Mouse (Mus musculus): ENCODE results near the gene Cutal. TPM values are rescaled to one million over a fixed set of nuclear protein-coding genes. Genes with fewer than 3 reads are reported as not detected.

Gene Cutal
- polyA plus RNA-seq, 1 experiment from 2014 or later: 0.57 TPM

DNA sequence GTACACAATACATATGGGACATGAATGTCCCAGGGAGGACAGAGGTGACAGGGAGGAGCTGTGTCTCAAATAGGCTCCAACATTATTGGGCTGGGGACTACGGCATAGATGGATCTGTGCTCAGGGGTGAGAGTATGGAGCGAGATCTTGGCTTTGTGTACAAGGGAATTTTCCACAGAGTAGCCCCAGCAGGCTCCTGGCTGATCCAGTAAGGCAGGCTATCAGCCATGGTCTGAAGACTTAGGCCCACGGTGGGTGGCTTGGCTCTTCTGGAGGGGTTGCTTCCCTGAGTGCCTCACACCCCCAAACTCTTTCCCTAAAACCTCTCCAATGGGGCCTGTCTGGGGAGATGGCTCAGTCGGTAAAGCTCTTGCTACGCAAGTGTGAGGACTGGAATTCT, 66.0 kb downstream of the Cutal start:
- 72% methylated on average over 5 of the region's 5 CpGs for WGBS
- no peaks in the 10 kb centered on the region for H3K4me1 ChIP-seq (ENCODE audit: insufficient read depth)
- H3K36me3 ChIP-seq (ENCODE audit: insufficient read depth): no peaks in the 10 kb centered on the region
- TF ChIP-seq CTCF (IDR thresholded peaks at IDR 0.05; ENCODE audit: low read depth): no peak
- H3K9me3 ChIP-seq (ENCODE audit: low read depth, low read length): no peaks in the 10 kb centered on the region
- ATAC-seq (ENCODE audit: insufficient read depth) (no peak), DNase-seq (no peak)
- H3K9ac ChIP-seq: no peak overlapping the region
- H3K4me2 ChIP-seq: no peak overlapping the region
- H3K4me3 ChIP-seq (ENCODE audit: low read depth, low read length): no peak overlapping the region
- H3K27me3 ChIP-seq (ENCODE audit: insufficient read depth, low read length): no peaks in the 10 kb centered on the region
- H3K27ac ChIP-seq (ENCODE audit: low read depth): no peak overlapping the region

DNA sequence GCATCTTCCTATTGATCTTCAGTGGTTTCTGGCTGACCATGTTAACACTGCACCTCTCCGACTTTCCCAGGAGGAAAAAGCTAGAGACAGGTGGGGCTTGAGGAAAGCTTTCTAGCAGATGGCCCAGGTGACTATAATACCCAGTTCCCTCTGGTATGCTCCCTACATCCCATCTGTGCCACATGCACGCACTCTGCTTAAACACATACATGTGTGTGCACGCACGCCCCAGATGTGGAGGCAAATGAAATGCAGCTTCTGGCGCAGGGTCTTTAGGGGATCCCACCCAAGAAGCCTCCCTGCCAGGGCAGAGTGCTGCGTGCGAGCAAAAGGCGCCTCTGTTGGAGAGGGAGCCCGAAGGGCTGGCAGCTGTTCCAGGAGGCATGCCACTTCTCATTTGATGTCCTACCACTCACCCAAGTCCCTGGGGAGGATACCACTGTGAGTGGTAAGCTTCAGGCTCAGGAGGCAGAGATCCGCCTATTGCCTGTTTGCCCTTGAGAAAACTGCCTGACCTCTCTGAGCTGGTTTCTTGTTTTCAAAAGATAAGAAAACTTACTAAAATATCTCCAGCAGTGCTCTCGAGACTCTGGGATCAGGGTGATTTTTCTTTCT, 67.0 kb downstream of the Cutal start:
- Histone ChIP-seq H3K27ac (ENCODE audit: low read depth) (no peak overlapping the region), H3K9ac (no peak overlapping the region), H3K4me3 (ENCODE audit: low read depth, low read length) (no peak overlapping the region), H3K27me3 (ENCODE audit: insufficient read depth, low read length) (no peaks in the 10 kb centered on the region), H3K4me2 (no peak overlapping the region), H3K9me3 (ENCODE audit: low read depth, low read length) (no peaks in the 10 kb centered on the region), H3K4me1 (ENCODE audit: insufficient read depth) (no peaks in the 10 kb centered on the region), H3K36me3 (ENCODE audit: insufficient read depth) (no peaks in the 10 kb centered on the region)
- TF ChIP-seq CTCF (IDR thresholded peaks at IDR 0.05; ENCODE audit: low read depth): no peak
- ATAC-seq (ENCODE audit: insufficient read depth) (no peak), DNase-seq (no peak)
- WGBS: 63% methylated on average over 11 of the region's 11 CpGs

Other genes with a start within 250 kb of the Cutal start
- gene Gapvd1, start 119.2 kb upstream of the Cutal start, polyA plus RNA-seq (2014; fragmentation: Nextera tagmentation; extraction: Ambion mirVana): 84.4 and 91.7 TPM in 2 replicates
- gene Hspa5, start 102.4 kb upstream of the Cutal start, polyA plus RNA-seq (2014; fragmentation: Nextera tagmentation; extraction: Ambion mirVana): 981 and 1,088 TPM in 2 replicates
- 39.6 and 45.0 TPM in 2 replicates for gene Rabepk, start 74.5 kb upstream of the Cutal start, polyA plus RNA-seq (2014; fragmentation: Nextera tagmentation; extraction: Ambion mirVana)
- 73.8 and 77.5 TPM in 2 replicates for gene Fbxw2, start 48.1 kb upstream of the Cutal start, polyA plus RNA-seq (2014; fragmentation: Nextera tagmentation; extraction: Ambion mirVana)
- not detected in 2 replicates for gene Gm34653, start 41.4 kb upstream of the Cutal start, polyA plus RNA-seq (2014; fragmentation: Nextera tagmentation; extraction: Ambion mirVana)
- gene Psmd5, start 572 bp downstream of the Cutal start, polyA plus RNA-seq (2014; fragmentation: Nextera tagmentation; extraction: Ambion mirVana): 117 and 121 TPM in 2 replicates
- gene Phf19, start 39.6 kb downstream of the Cutal start, polyA plus RNA-seq (2014; fragmentation: Nextera tagmentation; extraction: Ambion mirVana): 3.3 and 4.9 TPM in 2 replicates
- 0.79 and 1.4 TPM in 2 replicates for gene Traf1, start 87.4 kb downstream of the Cutal start, polyA plus RNA-seq (2014; fragmentation: Nextera tagmentation; extraction: Ambion mirVana)
- 0.49 and 1.5 TPM in 2 replicates for gene Hc, start 187.0 kb downstream of the Cutal start, polyA plus RNA-seq (2014; fragmentation: Nextera tagmentation; extraction: Ambion mirVana)
- 0.15 TPM in 1 of 2 replicates, not detected in the other for gene AI182371, start 227.1 kb downstream of the Cutal start, polyA plus RNA-seq (2014; fragmentation: Nextera tagmentation; extraction: Ambion mirVana)
- gene Cntrl, start 235.1 kb downstream of the Cutal start, polyA plus RNA-seq (2014; fragmentation: Nextera tagmentation; extraction: Ambion mirVana): 30.5 and 30.8 TPM in 2 replicates